Mouse (Mus musculus) A20 (cell line): ENCODE data around the gene St13.
A peak's percentile ranks its signal among the peaks of the same experiment; 100 is the strongest.

Source experiments
- DNase-seq: peaks from one replicate; pipeline ENCODE4 v3.0.0-alpha.2; 2011; ENCODE audit warnings: low read depth, low spot score

The St13 gene

DNA sequence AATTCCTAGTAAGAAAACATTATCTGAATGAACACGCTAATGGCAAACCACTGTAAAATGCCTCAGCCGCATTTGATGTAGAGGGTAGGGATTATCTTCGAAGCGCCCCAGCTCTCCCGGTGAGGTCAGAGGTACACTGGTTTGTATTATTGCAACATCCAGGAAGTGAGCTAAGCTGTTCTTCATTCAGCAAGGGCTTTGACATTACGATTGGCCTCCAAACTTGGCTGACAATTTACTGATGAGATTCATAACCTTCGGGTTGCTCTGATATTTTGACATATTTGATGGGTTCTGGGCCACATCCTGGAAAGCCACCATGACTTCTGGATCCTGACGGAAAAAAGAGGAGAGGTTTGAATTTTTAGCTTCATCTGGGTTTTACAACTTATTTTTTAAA lies 34.6 kb downstream of the St13 start:
- DNase-seq: no peak

DNA sequence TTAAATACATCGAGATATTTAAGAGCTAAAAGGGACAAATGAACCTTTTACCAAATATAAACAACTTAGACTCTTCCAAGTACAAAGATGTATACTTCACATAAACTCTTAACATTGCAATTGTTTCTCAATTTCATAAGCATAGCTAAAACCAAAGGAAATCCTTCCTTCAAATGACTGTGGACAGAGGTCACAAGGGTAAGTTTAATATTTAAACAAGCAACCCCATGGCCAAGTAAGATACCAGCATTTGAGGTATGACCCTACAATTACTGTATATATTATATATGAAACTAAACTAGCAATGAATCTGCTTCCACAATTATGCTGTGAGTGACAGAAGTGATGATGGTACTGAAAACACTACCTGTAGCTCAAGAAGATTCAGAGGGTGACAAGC lies 35.6 kb downstream of the St13 start:
- DNase-seq: no peak

DNA sequence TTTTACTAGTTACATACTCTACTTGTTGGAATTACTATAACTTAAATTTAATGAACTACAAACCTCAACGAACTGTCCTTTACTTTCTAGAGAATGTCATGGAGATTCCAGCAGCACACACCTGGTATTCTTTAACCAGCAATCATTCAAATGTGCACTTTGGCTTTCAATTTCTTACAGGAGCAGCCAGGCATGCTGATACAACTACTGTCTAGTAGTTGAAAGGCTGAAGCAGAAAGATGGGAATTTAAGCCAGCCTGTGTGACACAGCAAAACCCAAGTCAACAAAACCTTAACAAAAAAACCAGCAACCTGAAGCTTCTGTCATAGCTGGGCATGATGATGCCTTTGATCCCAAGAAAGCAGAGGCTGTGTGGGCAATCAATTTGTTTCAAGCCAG lies 37.4 kb downstream of the St13 start:
- DNase-seq: no peak

DNA sequence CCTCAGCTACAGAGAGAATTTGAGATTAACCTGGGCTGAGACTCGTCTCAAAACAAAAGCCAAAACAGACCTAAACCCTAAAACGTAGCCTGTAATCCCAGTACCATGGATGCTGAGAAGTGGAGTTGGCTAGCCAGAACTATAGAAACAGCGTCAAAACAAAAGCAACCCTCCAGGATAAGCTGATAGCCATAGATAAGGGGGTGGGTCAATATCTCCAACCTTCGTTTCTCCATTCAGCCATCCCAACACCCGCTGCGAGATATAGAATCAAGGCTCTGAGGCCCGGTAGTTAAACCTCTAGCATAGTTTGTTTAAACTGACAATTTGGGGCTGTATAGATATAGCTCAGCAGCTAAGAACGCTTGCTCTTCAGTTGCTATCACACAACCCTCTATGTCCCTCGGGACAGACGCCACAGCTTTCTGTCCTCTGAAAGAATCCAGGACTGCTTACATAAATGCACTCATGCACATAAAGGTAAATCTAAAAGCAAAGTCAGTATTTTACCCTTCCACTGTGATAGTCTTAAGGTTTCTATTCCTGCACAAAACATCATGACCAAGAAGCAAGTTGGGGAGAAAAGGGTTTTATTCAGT lies 38.4 kb downstream of the St13 start:
- peak; percentile 20 for DNase-seq

DNA sequence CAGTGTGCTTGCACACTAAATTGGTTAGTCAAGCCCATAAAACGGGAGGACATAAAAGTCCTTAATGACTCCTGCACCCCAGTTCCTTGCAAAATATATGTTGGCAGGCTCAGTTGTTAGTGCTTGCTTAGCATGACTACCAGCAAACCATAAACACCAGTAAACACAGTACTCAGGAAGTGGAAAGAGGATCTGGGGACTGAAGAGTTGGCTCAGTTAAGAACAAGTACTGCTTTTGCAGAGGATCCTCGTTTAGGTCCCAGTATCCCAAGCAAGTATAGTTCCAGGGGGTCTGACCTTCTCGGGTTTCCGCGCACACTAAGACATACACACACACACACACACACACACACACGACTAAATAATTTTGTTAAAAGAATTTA lies 38.9 kb downstream of the St13 start:
- no peak for DNase-seq

DNA sequence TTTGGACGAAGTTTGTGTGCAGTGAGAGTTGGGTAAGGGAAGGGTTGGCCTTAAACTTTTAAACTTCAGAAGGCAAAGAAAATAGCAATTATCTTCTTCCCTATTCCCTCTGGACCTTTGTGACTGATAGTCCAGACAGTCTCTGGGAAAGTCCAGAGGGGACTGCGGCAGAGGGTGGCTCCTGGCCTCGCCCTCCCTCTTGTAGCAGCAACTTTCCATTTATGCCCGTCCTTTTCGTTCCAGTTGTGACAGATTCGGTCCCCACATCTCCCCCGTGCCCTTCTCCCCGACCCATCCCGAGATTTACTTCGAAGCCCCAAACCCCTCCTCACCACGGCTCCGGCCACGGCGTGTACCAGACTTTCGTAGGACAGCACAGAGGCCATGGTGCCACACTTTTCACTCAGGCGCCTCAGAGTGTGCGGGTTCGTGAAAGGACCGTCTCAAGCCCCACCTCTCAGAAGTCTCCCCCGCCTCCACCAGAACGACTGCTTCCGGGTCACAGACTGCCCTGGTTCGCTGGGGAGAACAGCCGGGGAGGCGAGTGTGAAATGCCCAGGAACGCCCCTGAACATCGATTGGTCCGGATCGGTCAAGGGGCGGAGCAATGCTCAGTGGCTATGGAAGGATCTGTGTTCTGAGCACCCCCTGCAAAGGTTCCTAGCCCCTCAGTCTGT lies 39.4 kb downstream of the St13 start, which contains the start of gene Slc25a17:
Gene Slc25a17 (minus strand): TSS at position 468 of the 677 bp plus-strand sequence.
- peak; percentile 97 for DNase-seq

DNA sequence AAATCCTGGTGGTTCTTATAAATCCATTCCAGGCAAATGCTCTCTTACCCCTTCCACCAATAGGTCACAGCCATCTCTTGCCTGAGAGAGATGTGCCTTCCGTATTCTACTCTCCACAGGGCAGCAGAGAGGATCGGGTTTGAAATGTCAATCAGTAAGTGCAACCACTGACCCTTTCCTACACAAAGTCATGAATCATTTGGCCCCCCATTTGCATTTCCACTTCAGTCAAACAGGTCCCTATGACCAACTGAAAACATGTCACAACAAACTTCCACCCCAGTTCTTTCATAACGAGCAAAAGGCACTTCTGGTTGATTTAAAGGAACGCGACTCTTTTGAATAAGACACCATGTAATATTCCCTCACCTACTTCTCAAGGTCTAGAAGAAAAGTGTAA lies 40.5 kb downstream of the St13 start:
- DNase-seq: no peak

DNA sequence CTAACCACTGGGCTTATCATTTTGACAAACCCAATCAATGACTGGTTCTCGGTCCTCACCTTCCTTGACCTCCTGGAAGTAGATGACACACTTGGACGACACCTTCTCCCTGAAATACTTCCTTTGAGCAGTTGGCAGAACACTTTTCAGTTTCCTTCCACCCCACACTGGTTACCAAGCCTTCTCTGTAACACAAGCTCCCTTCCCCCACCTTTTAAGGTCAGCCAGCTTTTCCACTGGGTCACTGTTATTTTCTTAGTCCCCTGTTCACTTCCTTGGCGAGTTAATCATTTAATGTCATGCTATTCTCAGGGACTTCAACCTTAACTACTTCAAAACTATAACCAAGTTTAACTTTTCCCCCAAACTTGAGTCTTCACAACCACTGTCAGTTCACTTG lies 40.9 kb downstream of the St13 start:
- DNase-seq: no peak

DNA sequence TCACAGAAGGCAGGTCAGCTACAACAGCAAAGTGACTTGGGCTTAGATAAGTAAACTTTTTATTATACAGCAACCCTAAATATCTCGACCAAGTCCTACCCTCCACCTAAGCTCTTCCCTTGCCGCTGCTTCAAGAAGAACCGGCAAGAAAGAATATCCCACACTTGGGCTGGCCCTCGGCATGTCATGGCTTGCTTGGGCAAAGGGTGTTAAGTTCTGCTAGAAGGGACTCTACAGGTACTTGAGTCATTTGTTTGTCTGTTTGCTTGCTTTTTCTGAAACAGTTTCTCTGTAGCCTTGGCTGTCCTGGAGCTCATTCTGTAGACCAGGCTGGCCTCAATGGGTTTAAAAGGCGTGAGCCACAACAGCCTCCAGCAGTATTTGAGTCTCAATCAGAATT lies 42.9 kb downstream of the St13 start:
- DNase-seq: no peak

DNA sequence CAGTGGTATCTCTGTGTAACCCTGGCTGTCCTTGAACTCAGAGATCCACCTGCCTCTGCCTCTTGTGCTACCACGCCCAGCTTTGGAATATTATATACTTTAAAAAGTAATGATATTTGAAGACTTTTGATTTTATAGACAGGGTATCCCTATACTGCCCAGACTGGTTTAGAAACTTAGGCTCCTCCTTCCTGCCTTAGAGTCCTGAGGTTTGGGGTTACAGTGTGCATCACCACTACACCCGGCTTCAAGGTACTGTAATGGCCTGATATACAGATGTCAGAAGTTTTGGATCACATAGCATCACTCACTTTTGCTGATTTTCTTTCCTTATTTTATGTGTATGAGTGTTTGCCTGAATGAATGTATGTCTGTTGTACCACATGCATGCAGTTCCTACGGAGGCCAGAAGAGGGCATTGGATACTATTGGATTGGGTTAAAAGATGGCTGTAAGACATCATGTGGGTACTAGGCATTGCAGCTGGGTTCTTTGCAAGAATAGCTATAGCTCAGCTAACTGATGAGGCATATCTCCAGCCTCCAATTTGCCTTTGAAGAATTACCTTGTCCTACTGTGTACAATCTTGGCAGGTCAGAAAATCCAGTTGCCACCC lies 44.6 kb downstream of the St13 start:
- peak; percentile 80 for DNase-seq

DNA sequence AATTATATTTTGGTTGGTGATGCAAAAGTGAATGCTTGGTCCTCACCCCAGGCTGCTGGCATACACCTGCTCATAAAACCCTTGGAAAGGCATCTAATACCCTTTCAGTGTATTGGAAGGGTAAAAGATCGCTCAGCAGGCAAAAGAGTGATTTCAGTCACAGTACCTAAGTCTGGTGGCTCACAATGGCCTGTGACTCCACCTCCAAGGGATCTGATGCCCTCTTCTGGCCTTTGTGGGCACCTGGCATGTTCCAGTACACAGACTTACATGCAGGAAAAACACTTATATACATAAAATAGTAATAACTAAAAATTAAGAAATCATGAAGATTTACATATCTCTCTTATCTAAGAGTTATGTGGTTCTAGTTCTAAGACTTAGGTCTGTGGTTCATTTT lies 47.2 kb downstream of the St13 start:
- DNase-seq: peak; percentile 48

DNA sequence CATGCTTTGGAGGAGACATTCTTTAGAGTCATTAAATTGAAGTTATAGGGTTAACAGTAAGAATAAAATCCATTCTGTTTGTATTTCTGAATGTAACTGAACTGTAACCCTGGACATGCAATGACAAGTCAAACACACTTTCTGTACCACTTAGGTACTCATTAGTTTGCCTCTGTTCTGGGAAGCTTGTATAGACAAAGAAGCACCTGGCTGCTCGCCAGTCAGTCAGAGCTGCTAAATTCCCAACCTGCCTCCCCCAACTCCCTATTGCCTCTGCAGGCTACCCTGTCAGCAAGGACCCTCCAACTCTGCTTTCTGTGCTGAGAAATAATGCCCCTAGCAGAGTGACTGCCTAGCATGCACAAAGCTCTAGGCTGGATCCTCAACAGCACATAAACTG lies 49.5 kb downstream of the St13 start:
- no peak for DNase-seq

DNA sequence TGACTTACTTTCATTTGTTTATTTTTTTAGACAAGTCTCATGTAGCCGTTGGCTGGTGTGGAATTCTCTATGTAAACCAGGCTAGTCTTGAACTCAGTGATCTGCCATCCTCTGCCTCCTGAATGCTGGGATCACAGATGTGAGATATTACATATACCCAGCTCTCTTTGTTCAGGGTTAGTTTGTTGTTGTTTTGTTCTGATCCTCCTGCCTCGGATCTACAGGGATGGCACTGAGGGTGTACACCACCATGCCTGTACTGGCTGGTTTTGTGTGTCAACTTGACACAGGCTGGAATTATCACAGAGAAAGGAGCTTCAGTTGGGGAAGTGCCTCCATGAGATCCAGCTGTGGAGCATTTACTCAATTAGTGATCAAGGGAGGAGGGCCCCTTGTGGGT lies 51.5 kb downstream of the St13 start:
- DNase-seq: no peak

DNA sequence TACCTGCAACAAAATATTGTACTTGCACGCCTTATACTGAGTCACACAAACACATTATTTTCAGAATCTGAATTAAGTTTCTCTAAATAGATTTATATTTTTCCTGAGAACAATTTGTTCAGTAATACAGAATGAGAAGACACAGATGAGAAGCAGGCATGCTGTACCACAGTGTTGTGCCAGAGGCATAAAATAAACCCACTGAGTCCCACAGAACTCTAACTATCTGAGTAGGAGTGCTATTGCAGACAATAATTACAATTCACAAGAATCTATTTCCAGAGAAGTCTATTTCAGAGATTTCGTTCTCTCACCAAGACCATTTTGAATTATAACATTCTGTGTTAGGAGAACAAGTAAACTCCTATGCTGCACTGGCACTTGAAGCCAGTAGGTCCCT lies 52.4 kb downstream of the St13 start:
- no peak for DNase-seq

DNA sequence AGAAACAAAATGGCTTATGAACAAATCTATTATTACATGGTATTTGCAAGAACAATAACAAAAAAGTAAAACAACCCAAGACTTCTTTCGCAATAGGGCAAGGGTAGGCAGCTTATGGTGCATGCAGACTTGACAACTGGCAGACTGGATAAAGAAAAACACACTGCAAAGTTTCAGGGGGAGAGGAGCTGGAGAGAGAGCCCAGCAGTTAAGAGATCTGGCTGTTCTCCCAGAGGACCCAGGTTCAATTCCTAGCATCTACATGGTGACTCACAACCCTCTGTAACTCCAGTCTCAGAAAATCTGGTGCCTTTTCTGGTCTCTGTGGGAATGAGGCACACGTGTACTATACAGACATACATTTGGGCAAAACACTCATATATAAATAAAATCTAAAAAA lies 58.5 kb downstream of the St13 start:
- DNase-seq: no peak

DNA sequence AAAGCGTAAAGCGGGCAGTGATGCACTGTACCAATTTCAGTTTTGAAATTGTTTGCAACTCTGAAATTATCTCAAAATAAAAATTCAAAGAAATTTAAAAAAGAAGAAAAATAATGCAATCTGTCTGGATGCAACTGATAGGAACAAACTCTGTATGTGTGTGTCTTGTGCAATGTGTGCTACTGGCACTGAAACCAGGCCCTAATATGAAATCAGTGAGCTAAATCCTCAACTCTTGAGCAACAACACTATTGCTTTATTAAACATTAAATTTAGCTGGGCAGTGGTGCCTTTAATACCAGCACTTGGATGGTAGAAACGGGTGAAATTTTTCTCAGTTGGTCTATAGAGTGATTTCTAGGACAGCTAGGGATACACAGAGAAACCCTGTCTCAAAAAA lies 60.7 kb downstream of the St13 start:
- DNase-seq: no peak

DNA sequence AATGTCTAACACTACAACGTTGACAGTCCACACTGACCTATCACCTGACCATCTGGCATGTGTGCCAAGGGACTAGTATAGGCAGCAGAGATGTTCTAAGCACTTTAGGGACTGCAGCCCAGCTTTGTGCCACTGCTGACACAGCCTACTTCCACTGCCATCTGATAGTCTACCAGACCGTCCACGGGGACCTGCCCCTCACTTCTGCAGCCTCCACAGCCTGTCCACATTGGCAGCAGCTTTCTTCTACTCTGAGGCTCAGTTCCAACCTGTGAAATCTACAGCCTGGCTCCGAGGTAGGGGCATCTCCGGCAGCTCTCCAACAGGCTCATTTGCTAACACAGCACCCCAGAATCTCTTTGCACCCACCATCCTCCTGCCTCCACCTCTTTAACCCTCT lies 63.4 kb downstream of the St13 start:
- no peak for DNase-seq

DNA sequence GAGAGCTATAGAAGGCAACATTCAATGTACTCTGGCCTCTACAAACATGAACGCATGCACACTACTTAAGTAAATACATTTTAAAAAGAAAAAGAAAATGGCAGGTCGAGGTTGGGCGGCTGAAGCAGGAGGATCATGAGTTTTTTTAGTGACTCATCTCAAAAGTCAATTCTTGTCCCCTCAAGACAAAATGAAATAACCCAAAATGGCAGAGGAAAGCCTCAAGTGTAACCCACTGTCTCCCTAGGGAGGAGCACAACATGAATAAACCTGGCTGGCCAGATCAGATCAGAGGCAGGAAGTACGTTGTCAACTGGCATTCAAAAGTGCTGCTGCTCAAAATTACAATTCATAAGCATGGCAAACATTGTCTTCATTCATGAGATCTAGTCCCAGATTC lies 67.4 kb downstream of the St13 start:
- DNase-seq: no peak

DNA sequence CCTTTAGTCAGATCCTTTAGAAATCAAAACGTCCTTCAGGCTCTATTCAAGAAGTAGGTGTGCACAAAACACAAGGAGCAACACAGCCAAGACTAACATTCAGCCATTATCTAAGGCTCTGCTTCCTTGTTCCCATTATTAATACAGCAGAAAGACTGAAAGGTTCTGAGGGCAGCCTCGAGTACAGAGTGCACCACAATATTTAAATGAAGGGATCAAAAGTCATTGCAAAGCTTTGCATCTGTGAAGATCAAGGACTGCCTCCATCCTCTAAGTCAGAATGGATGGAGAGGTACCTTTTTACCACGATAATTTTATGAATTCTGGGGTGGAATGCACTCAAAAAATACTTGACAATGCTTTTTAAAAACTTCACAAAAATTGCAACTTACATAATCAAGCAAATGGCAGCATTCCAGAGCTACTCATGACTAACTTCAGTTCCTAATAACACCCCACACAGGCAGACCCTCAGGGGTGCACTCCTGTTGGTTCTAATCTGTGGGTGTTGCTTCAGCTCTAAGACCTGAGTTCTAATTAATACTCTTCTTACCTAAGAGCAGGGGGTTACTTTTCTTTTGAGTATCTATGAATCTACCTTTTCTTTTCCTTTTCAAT lies 69.0 kb downstream of the St13 start:
- no peak for DNase-seq

DNA sequence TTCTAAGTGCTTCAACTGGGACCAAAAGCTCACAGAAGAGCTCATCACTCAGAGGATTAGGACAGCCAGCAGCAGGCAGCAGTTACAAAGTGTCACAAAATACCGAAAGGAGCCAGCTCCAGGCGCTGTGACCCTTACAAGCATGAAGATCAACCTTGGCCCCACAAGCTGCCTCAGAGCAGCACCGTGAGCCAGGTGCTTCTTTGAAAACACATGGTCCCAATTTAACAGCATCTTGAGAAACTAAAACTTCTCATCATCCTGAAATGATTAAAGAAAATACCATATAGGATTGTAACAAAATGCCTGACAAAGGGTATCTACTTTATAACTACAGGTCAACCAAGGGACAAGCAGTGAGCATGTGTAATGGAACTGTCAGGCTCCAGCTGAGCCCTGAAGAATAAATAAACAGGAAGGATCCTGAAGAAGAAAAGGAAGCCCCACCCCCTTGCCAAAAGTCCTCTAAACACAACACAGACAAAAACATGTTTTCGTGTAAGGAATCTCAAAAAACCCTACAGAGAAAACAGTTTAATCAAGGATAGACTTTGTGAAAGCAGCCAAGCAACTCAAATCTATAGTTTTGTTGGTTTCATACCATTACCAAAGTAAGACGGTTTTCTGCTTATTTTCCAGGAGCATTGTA lies 70.0 kb downstream of the St13 start:
- DNase-seq: no peak

DNA sequence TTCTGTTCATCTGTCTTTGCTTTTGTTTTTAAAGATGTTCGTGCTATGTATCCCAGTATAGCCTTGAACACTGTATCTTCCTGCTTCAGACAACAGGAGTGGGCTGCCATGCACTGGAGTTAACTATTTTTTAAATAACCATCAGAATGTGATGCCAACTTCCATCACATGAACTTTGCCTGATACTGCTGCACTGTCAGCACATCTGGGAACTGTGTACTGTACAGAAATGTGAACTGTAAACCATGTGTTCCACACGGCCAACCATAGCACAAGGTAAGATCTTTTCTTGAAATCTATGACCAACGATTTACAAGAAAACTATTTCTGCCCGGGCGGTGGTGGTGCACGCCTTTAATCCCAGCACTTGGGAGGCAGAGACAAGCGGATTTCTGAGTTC lies 72.4 kb downstream of the St13 start:
- no peak for DNase-seq

DNA sequence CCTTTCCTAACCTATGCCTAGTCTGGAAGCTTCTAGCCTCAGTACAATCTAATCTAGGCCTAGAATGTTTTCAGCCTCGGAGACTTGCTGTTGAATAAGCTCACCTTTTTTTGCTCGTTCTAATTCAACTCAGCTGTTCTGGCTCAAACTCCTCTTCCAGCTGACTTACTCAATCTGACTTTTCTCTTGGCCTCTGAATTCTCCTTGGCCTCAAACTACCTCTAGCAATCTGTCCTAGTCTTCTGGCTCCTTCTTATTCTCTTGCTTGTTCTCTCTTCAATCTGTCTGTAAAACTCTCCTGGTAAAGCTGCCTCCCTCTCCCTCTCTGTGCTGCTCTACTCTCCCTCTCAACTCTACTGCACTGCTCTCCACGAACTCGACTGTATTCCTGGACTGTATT lies 74.9 kb downstream of the St13 start:
- no peak for DNase-seq
